Mouse (Mus musculus) MEL (cell line): ENCODE results near the gene Polr2c. TPM values are rescaled to one million over a fixed set of nuclear protein-coding genes. Genes with fewer than 3 reads are reported as not detected.
A peak's percentile ranks its signal among the peaks of the same experiment; 100 is the strongest.

ENCODE experiments used
- DNase-seq: peaks from one replicate; pipeline ENCODE4 v3.0.0; 2011; ENCODE audit warnings: low read depth, low spot score
- H3K27ac ChIP-seq: 2 replicates; pipeline ENCODE4 v1.5.1; 2012; ENCODE audit warnings: low read depth, mild to moderate bottlenecking, control low read depth, low read length, moderate library complexity; ENCODE audit not compliant: control insufficient read depth
- H3K27me3 ChIP-seq, 2 experiments: fragments of 150-350 bp in 1 of 2; sonication (generic) in 1 of 2; 2 replicates each; pipeline ENCODE4 v1.6.1; 2012; ENCODE audit warnings: low read length in 2 of 2, mild to moderate bottlenecking in 2 of 2, improper control_type of control experiment in 1 of 2, moderate library complexity in 1 of 2; ENCODE audit not compliant: insufficient read depth in 2 of 2, control insufficient read depth in 1 of 2
- H3K36me3 ChIP-seq, 2 experiments: 2 replicates each; pipeline ENCODE4 v1.6.1; 2012 to 2014; ENCODE audit warnings: low read length in 2 of 2, improper control_type of control experiment in 1 of 2, inconsistent platforms in 1 of 2, mild to moderate bottlenecking in 1 of 2; ENCODE audit not compliant: insufficient read depth in 2 of 2, control insufficient read depth in 1 of 2
- H3K4me1 ChIP-seq, 2 experiments: fragments of 150-350 bp in 1 of 2; sonication (generic) in 1 of 2; 2 replicates each; pipeline ENCODE4 v1.6.1; 2012; ENCODE audit warnings: low read length in 2 of 2, improper control_type of control experiment in 1 of 2, mild to moderate bottlenecking in 1 of 2; ENCODE audit not compliant: insufficient read depth in 2 of 2, control insufficient read depth in 1 of 2
- H3K4me3 ChIP-seq, 2 experiments: fragments of 150-350 bp in 1 of 2; sonication (generic) in 1 of 2; 2 replicates each; pipeline ENCODE4 v1.5.1; 2012; ENCODE audit warnings: low read depth in 2 of 2, low read length in 2 of 2, mild to moderate bottlenecking in 2 of 2, moderate library complexity in 2 of 2, control low read depth in 1 of 2, improper control_type of control experiment in 1 of 2; ENCODE audit not compliant: control insufficient read depth in 1 of 2, insufficient read depth in 1 of 2
- H3K79me2 ChIP-seq: 2 replicates; pipeline ENCODE4 v1.6.1; 2012; ENCODE audit warnings: mild to moderate bottlenecking, low read length, moderate library complexity; ENCODE audit not compliant: control insufficient read depth, poor library complexity, insufficient read depth
- H3K9ac ChIP-seq: 2 replicates; pipeline ENCODE4 v1.6.1; 2012; ENCODE audit warnings: low read depth, mild to moderate bottlenecking, control low read depth, low read length, moderate library complexity; ENCODE audit not compliant: control insufficient read depth, poor library complexity, severe bottlenecking
- H3K9me3 ChIP-seq: fragments of 150-350 bp; sonication (generic); replicated peaks from 2 replicates; pipeline ENCODE4 v1.6.1; 2012; ENCODE audit warnings: mild to moderate bottlenecking, low read length, improper control_type of control experiment, moderate library complexity; ENCODE audit not compliant: insufficient read depth
- BHLHE40 ChIP-seq: IDR thresholded peaks from 2 replicates; pipeline ENCODE4 v1.6.1; 2012; ENCODE audit warnings: low read depth, mild to moderate bottlenecking, inconsistent platforms, low read length, improper control_type of control experiment, borderline replicate concordance
- CHD1 ChIP-seq: IDR thresholded peaks from 2 replicates; pipeline ENCODE4 v1.6.1; 2012; ENCODE audit warnings: low read depth, mild to moderate bottlenecking, inconsistent platforms, low read length, improper control_type of control experiment
- CTCF ChIP-seq, 3 experiments: IDR thresholded peaks in 2 of 3; conservative IDR thresholded peaks in 1 of 3; 2 replicates each; pipeline ENCODE4 v1.5.1; 2011 to 2012; ENCODE audit warnings: low read length in 3 of 3, low read depth in 2 of 3, mild to moderate bottlenecking in 2 of 3, improper control_type of control experiment in 1 of 3, inconsistent platforms in 1 of 3, mixed read lengths in 1 of 3, moderate library complexity in 1 of 3; ENCODE audit not compliant: control insufficient read depth in 1 of 3, insufficient read depth in 1 of 3, poor library complexity in 1 of 3, severe bottlenecking in 1 of 3
- E2F4 ChIP-seq: IDR thresholded peaks from 2 replicates; pipeline ENCODE4 v1.6.1; 2011; ENCODE audit warnings: low read depth, low read length, improper control_type of control experiment, borderline replicate concordance
- GABPA ChIP-seq: IDR thresholded peaks from 2 replicates; pipeline ENCODE4 v1.6.1; 2012; ENCODE audit warnings: low read depth, mild to moderate bottlenecking, inconsistent platforms, low read length, improper control_type of control experiment, moderate library complexity
- HCFC1 ChIP-seq: IDR thresholded peaks from 2 replicates; pipeline ENCODE4 v1.6.1; 2012; ENCODE audit warnings: low read depth, mild to moderate bottlenecking, inconsistent platforms, low read length, improper control_type of control experiment, moderate library complexity
- KAT2A ChIP-seq: conservative IDR thresholded peaks from 2 replicates; pipeline ENCODE4 v1.6.1; 2012; ENCODE audit warnings: low read depth, low read length, improper control_type of control experiment, inconsistent platforms
- MAFK ChIP-seq: IDR thresholded peaks from 2 replicates; pipeline ENCODE4 v1.6.1; 2011; ENCODE audit warnings: low read depth, mild to moderate bottlenecking, low read length, improper control_type of control experiment, borderline replicate concordance
- MAX ChIP-seq: IDR thresholded peaks from 2 replicates; pipeline ENCODE4 v1.6.1; 2011; ENCODE audit warnings: low read length, improper control_type of control experiment
- POLR2AphosphoS5 ChIP-seq: IDR thresholded peaks from 2 replicates; pipeline ENCODE4 v1.6.1; 2012; ENCODE audit warnings: low read depth, borderline replicate concordance, mild to moderate bottlenecking, inconsistent platforms, low read length, moderate library complexity, mixed read lengths
- RAD21 ChIP-seq: IDR thresholded peaks from 2 replicates; pipeline ENCODE4 v1.6.1; 2011; ENCODE audit warnings: mild to moderate bottlenecking, low read depth, low read length, improper control_type of control experiment
- RCOR1 ChIP-seq: IDR thresholded peaks from 2 replicates; pipeline ENCODE4 v1.6.1; 2012; ENCODE audit warnings: low read depth, mild to moderate bottlenecking, inconsistent platforms, low read length, improper control_type of control experiment
- SMC3 ChIP-seq: IDR thresholded peaks from 2 replicates; pipeline ENCODE4 v1.6.1; 2011; ENCODE audit warnings: low read depth, low read length, improper control_type of control experiment
- TAL1 ChIP-seq: IDR thresholded peaks from 2 replicates; pipeline ENCODE4 v1.6.1; 2012; ENCODE audit warnings: mild to moderate bottlenecking, inconsistent platforms, low read length, moderate library complexity, mixed read lengths
- TBP ChIP-seq: IDR thresholded peaks from 2 replicates; pipeline ENCODE4 v1.8.0; 2011; ENCODE audit warnings: low read depth, low read length, improper control_type of control experiment
- UBTF ChIP-seq: IDR thresholded peaks from 2 replicates; pipeline ENCODE4 v1.6.1; 2012; ENCODE audit warnings: low read depth, mild to moderate bottlenecking, inconsistent platforms, low read length, improper control_type of control experiment, moderate library complexity, borderline replicate concordance; ENCODE audit not compliant: insufficient read depth
- USF2 ChIP-seq, 2 experiments: IDR thresholded peaks; 2 replicates each; pipeline ENCODE4 v1.6.1; 2011 to 2012; ENCODE audit warnings: improper control_type of control experiment in 2 of 2, low read length in 2 of 2, borderline replicate concordance in 1 of 2, inconsistent platforms in 1 of 2, low read depth in 1 of 2, mild to moderate bottlenecking in 1 of 2; ENCODE audit not compliant: insufficient read depth in 1 of 2
- ZMIZ1 ChIP-seq: IDR thresholded peaks from 2 replicates; pipeline ENCODE4 v1.6.1; 2012; ENCODE audit warnings: low read depth, mild to moderate bottlenecking, inconsistent platforms, low read length, improper control_type of control experiment, moderate library complexity
- polyA plus RNA-seq, 2 experiments: library from polyadenylated mRNA; stranded (reverse) in 1 of 2; unstranded in 1 of 2; fragments of >175 nt in 1 of 2; fragments of >200 nt in 1 of 2; gene quantifications; 2 replicates each; pipeline versions ENCODE4 v1.2.1 to v1.2.4; 2012; ENCODE audit warnings: low replicate concordance in 2 of 2, low read depth in 1 of 2; ENCODE audit not compliant: insufficient read length in 2 of 2, insufficient read depth in 1 of 2, missing spikeins in 1 of 2
- total RNA-seq: library from RNA; depleted of rRNA; stranded (reverse); fragments of 300-350 nt; gene quantifications from 2 replicates; pipeline ENCODE4 v1.2.3, GENCODE M21; 2012

The Polr2c gene
- total and polyA plus RNA-seq, 3 experiments, result 92.5 to 181 (median 151) TPM

GRCm38 (mm10) chr8:94888383-94889036 lies 31.3 kb downstream of the Polr2c start (continued):
- no peak for TF ChIP-seq BHLHE40
- TF ChIP-seq TBP, result no peak
- TF ChIP-seq MAFK, result no peak

GRCm38 (mm10) chr8:94892917-94893316 lies 35.7 kb downstream of the Polr2c start:
- Histone ChIP-seq H3K27ac (no peak overlapping the region), H3K79me2 (no peaks in the 10 kb centered on the region), H3K9me3 (no peaks in the 10 kb centered on the region), H3K27me3 (peaks cover 12 to 17% of the 10 kb centered on the region in 2 experiments), H3K9ac (no peak overlapping the region), H3K36me3 (no peaks in the 10 kb centered on the region), H3K4me3 (no peak overlapping the region), H3K4me1 (no peaks in the 10 kb centered on the region)
- no peak for DNase-seq
- TF ChIP-seq KAT2A (no peak), HCFC1 (no peak), SMC3 (no peak), MAX (no peak), UBTF (no peak), E2F4 (no peak), GABPA (no peak), RAD21 (no peak), USF2 (IDR thresholded peaks at IDR 0.05; ENCODE audit: borderline replicate concordance in 1 of 2, insufficient read depth in 1 of 2, low read depth in 1 of 2, low read length in 2 of 2) (no peak), POLR2AphosphoS5 (no peak), ZMIZ1 (no peak), CTCF (IDR thresholded peaks at IDR 0.05 in 2 of 3, conservative IDR thresholded peaks at IDR 0.05 in 1 of 3; ENCODE audit: control insufficient read depth in 1 of 3, insufficient read depth in 1 of 3, low read depth in 2 of 3, low read length in 3 of 3, poor library complexity in 1 of 3, severe bottlenecking in 1 of 3) (no peak)

- peaks cover 0 to 10% of the 10 kb centered on the region in 2 experiments; a peak in 2 of 4 replicates for H3K27me3 ChIP-seq
- H3K27ac ChIP-seq, result no peak overlapping the region
Measured at GRCm38 (mm10) chr8:94899262-94899661, 42.0 kb downstream of the Polr2c start.

More at GRCm38 (mm10) chr8:94899262-94899661, 42.0 kb downstream of the Polr2c start:
- TF ChIP-seq TAL1 (peak; percentile 56), TBP (no peak), RCOR1 (no peak), CHD1 (no peak)
- Histone ChIP-seq H3K4me3 (no peak overlapping the region), H3K9ac (no peak overlapping the region), H3K36me3 (no peaks in the 10 kb centered on the region), H3K79me2 (no peaks in the 10 kb centered on the region), H3K9me3 (no peaks in the 10 kb centered on the region), H3K4me1 (0 out of 4 replicates have a peak, but pooled peaks cover 0 to 4% of the 10 kb centered on the region in 2 experiments)
- DNase-seq, result peak; percentile 35
